Mouse (Mus musculus) adrenal gland, postnatal 4 days (tissue): Measurements from ENCODE around the gene Bcl2l1. TPM values are rescaled to one million over a fixed set of nuclear protein-coding genes. Genes with fewer than 3 reads are reported as not detected.

Experiments used
- DNase-seq, 2 experiments: peaks; one replicate each; pipeline ENCODE4 v3.0.0; 2021 to 2022; ENCODE audit warnings: low spot score in 2 of 2, mixed read lengths in 2 of 2
- long read RNA-seq, 2 experiments: library from polyadenylated mRNA; stranded (forward); transcript quantifications; one replicate each; pipeline ENCODE4 v2.0.0; 2021
- total RNA-seq, 2 experiments: library from RNA; stranded (reverse); gene quantifications; 2 replicates each; pipeline ENCODE4 v1.2.3; 2021

The Bcl2l1 gene
- 10 to 100 TPM; 63.5 to 64.6 TPM for total RNA-seq
- long read RNA-seq, experiment 1, transcript Bcl2l1-202 (3 exons, 2,568 nt) = minor isoform, 21 of 75 reads
- long read RNA-seq, experiment 1, transcript Bcl2l1-201 (3 exons, 2,417 nt) = major isoform, 29 of 75 reads
- long read RNA-seq, experiment 1, partial matches to known transcripts = 12 of 75 reads
- long read RNA-seq, experiment 1, other reads (novel, unspliced or antisense) = 13 of 75 reads
- long read RNA-seq, experiment 2, transcript Bcl2l1-202 (3 exons, 2,568 nt) = minor isoform, 17 of 79 reads
- long read RNA-seq, experiment 2, transcript Bcl2l1-201 (3 exons, 2,417 nt) = major isoform, 24 of 79 reads
- long read RNA-seq, experiment 2, partial matches to known transcripts = 32 of 79 reads
- long read RNA-seq, experiment 2, other reads (novel, unspliced or antisense) = 6 of 79 reads

DNA sequence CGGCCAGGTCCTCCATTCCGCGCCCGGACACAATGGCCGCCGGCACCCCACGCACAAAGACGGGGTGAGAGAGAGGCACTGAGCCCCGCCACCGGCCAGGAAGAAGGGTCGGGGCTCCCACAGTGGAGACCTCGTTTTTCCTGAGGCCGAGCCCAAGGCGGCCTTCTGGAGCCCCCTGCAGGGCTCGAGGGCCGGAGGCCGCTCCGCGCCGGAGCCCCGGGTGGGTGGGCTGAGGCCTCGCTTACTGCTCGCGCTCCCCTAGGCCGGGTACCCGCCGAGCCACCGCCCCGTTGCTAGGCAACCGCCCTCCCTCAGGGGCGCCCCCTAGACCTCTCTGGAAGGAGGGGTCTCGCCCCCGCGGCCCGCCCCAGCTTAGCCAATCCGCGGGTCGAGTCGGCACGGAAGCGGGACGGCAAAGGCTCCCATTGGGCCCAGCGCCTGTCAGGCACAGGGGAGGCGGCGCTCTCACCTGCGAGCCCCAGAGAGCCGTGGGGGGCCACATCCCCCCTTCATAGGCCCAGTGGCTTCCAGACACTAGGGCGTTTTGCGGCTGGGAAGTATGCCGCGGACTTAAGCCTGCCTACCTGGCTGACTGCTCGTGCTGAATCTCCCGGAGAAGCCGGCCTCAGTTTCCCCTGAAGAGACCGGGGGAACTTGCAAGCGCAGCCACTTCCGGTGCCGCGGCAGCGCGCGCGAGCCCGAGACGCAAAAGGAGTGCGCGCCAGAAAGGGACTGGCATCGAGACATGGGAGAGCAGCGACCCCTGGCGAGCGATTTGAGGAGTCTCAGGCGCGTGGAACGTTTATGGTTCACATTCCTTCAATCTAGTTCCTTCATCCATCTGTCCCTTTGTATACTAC, at the start of gene Bcl2l1:
Bcl2l1 (minus strand) TSS at position 710 of the 860 bp plus-strand sequence.
- DNase-seq = peak; percentile 92 to 97

DNA sequence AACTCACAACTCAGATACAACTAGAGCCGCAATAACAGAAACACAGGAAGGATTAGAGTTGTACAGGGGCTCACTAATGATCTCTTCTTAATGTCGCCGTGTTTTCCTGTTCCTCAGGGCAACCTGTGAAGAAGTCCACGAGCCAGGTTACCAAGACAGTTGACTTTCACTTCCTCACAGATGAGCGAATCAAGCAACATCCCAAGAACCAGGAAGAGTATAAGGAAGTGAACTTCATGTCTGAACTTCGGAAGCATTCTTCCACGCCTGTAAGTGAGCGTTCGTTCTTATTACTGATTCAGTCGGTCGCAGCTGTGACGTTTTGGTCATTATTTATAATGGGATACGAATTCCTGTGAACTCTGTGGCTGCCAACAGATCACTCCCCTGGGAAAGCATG, 49.4 kb upstream of the Bcl2l1 start:
- no peak for DNase-seq

DNA sequence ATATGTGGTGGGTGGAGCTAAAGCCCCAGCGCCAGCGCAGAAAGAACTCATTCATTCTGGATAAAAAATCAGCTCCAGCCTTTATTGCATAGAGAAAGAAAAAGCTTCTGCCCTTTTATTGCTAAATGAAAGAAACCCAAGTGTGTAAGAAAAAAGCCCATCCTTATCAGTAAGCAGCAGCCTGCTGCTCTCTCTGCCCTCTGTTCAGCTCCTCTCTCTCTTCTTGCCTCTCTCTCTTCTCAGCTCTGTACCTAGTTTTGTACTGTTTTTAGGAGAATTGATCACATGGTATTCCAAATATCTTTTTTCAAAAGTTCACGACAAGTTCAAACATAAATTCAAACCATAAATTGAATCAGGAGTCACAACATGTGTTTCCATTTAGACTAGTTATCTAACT, 46.7 kb upstream of the Bcl2l1 start:
- no peak for DNase-seq

DNA sequence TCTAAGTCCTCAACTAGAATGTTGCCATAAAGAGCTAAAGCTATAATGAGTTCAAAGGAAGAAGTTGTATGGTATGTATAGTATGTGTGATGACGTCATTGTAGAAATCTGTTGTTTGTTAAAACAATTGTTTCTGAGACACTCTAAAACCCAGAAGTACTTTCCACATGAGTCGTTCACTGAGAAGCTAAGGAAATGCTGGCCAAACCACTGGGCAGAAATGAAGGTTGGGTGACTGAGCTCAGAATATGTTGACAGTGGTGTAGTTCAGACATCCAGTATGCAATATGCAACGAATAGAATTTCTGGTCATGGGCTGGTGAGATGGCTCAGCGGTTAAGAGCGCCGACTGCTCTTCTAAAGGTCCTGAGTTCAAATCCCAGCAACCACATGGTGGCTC, 31.8 kb upstream of the Bcl2l1 start:
- DNase-seq = no peak

DNA sequence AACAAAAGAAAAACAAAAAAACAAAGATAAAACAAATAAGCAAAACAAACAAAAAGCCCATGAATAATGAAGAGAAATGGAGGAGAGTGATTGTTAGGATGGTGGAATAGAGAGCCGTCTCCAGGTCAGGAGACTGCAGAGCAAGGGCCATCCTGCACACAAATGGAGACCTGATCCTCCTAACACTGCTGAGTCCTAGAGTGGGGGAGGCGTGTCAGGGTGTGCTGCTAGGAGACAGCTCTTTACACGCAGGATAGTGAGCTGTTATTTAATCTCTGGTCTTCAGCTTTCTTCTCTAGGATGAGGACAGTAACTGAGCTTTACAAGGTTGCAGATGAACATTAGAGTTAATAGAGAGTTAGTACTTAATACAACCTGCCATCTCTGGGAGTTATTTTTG, 31.1 kb upstream of the Bcl2l1 start:
- no peak for DNase-seq

DNA sequence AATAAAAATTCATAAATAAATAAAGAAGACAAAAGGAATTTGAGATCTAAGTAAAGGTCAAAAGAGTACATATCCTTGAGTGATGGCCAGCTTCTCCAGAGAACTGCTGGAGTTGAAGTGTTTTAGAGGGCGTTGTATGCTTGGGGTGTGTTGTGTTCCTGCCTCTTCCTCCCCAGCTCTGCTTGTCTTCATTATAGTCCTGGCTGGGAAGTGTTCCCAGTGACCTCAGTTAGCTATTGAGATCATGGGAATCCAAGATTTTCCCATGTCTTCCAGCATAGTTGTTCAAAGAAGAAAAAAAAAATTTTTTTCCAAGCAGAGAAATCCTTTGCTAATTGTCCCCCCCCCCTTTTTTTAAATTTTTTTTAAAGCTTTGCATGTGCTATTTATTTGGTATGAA, 30.4 kb upstream of the Bcl2l1 start:
- no peak for DNase-seq

DNA sequence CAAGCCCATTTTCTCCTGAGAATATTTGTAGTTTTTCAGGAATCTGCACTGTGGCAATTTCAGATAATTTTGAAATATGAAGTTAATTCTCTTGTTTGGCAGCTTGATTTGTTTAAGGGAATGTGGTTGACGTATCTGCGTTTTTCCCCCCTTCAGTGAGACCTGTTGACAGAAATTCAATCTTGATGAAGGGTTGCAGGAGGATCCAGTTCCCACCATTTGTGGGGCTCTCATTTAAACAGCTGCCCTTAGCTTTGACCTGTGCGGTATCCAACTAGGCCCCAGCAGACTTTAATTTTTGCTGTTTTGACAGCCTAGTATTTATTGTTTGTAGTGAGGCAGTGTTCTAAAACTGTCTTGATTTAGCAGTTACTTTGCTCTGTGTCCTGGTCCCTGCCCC, 28.0 kb upstream of the Bcl2l1 start:
- DNase-seq = no peak

DNA sequence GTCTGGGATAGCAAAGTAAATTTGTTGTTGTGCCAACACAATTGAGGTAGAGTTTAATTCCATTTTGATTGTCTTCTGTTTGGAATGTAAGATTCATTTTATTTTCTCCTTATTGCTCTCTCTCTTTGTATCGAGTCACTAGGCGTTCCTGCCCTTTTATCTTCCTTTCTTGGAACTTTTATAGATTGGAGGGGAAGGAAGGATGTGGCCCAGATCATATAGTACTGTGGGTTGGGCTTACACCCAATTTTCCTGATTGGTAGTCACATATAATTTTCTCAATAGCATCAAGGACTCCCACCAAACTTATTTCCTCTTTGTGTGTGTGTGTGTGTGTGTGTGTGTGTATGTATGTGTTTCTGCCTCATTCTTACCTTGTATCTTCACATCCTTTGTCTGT, 16.9 kb upstream of the Bcl2l1 start:
- no peak for DNase-seq

DNA sequence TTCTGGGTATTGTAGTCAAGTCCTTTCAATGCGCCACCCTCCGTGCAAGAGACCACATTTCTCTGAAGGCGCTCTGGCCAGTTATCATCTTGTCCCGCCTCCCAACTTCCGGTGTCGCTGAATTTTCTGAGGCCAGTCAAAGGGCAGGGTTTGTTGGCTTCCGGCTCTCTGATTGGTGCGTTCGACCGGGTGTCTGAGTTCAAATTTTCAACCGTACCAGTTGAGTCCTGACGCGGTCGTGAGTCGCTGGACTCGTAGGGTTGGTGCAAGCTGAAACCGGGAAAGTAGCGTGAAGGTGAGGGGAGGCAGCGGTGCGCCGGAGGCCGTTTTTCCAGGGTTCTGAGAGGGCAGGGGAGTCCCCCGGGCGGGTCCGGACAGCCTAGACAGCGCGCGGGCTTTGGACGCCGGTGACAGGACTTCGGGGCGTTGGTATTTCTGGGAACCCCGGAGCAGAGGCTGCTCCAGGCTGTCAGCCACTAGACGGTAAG, 16.3 kb upstream of the Bcl2l1 start, which contains the start of gene Tpx2:
Tpx2 (plus strand) TSS at position 150 of the 488 bp plus-strand sequence.
- DNase-seq = peak; percentile 79 to 93

DNA sequence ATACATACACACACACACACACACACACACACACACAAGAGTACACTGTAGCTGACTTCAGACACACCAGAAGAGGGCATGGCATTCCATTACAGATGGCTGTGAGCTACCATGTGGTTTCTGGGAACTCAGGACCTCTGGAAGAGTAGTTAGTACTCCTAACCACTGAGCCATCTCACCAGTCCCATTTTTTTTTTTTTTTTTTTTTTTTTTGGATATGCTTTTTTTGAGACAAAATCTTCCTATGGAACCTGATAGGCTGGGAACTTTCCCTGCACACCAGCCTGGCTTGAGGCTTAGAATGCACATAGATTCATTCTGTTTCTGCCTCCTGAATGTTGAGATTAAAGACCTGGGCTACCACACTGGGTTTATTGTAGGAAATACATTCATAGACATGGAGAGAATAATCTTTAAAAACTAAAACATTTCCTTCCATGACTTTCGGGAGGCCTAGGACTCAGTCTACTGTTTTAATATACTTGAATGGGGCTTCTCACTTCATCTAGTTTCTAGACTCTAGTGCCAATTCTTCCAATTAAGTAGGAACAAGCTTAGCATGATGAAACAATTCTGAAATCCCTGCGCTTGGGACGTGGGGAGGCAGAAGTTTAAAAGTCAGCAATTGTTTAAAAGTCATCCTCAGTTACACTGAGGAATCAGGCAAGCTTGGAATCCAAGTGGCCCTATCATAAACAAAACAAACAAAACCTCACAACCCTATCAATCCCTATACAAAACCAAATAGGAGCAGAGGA, 15.7 kb upstream of the Bcl2l1 start:
- no peak for DNase-seq

DNA sequence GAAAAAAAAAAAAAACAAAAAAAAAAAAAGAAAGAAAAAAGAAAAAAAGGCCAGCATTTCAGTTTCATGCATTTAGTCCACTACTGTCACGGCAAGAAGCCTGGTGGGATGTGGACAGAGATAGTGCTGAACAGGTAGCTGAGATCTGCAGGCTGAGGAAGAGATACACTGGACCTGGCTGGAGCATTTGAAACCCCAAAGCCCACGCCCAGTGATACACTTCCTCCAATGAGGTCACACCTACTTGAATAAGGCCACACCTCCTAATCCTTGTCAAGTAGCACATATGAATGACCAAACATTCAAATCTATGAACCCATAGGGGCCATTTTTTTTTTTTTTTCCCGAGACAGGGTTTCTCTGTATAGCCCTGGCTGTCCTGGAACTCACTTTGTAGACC, 11.2 kb upstream of the Bcl2l1 start:
- DNase-seq = no peak

DNA sequence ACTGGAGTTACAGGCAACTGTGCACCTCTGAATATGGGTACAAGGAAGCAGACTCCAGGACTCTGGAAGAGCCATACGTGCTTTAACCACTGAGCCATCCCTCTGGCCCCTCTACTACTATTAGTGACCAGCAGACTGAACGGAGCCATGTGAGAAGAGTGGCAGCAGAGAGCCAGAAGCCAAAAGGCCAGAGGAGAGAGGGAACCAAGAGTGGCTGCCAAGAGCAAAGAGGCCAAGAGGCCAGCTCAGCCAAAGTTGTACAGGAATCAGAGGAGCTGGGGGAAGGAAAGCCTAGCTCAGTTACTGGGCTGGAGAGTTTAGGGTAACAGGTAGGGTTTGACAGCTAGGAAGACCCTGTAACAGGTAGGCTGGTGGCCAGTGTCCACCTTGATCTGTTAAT, 7.7 kb upstream of the Bcl2l1 start:
- DNase-seq = no peak

DNA sequence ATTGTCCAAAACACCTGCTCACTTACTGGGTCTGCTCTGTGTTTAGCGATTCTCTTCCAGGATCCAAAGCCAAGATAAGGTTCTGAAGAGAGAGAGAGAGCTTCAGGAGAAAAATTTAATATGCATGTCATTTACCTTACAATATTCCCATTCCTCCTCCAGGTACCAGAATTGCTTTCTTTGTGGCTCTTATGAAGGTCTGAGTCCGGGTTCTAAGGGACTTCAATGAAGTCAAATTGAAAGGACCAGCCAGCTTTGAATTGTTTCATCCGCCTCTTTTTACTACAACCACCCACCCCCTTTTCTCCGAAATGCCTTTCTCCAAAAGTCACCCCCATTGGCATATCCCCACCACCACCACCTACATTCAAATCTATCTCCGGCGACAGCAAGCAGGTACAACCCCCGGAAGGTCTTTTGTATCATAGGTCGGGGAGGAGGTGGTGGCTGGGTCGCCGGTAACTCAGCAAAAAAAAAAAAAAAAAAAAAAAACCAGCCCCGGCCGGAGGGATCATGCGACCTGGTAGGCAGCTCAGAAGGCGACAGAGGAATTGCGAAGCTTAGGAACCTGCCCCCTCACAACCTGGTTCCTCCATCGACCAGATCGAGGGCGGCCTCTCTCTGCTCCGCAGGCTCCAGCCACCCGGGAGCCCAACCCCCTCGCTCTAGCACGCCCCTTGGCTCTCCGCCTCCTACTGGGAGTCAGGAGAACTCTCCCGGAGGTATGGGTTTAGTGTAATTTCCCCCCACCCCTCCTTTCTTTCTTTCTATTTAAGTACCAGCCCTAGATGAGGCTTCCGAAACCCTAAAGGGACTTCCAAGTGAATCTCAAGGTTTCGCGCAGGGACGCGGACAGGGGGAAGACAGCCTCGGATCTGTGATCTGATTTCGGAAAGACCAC, 1.3 kb downstream of the Bcl2l1 start:
- peak; percentile 67 to 85 for DNase-seq

DNA sequence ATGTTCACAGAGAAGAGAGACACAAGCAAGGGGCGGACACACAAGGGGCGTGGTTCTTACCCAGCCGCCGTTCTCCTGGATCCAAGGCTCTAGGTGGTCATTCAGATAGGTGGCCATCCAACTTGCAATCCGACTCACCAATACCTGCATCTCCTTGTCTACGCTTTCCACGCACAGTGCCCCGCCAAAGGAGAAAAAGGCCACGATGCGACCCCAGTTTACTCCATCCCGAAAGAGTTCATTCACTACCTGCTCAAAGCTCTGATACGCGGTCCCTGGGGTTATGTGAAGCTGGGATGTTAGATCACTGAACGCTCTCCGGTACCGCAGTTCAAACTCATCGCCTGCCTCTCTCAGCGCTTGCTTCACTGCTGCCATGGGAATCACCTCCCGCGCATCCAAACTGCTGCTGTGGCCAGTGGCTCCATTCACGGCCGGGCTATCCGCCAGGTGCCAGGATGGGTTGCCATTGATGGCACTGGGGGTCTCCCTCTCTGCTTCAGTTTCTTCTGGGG, 2.1 kb downstream of the Bcl2l1 start:
- DNase-seq = no peak

DNA sequence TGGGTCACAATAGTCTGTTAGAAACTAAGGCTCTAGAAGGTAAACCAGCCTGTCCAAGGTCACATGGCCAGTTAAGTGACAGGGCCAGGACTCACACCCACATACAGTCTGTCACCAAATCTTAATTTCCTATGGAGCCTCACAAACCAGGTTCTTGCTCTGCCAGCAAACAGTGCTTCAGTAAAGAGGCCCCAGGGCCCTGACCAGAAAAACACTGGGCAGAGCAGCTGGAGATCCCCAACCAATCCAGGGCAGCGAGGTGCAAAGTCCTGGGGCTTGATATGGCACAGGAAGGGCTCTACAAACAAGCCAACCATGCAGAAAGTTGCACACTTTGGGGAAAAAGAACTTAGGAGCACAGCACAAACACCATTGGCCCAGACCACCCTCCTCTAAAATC, 3.0 kb downstream of the Bcl2l1 start:
- no peak for DNase-seq

DNA sequence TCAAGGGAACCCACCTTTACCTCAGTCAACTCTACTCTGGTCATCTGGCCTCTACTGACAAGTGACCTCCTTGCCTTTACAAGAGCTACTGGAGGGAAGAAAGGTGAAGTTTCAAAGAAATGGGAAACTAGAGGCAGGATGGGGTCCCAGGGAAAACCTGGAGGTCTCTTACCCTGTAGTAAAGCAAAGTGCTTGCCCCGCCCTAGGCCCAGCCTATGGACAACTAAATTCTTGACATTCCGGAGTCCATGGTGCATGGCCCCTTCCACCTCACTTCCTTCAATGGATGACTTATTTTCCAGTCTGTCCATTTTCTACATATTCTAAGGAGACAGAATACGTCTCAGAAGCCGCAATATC, 3.5 kb downstream of the Bcl2l1 start:
- no peak for DNase-seq

DNA sequence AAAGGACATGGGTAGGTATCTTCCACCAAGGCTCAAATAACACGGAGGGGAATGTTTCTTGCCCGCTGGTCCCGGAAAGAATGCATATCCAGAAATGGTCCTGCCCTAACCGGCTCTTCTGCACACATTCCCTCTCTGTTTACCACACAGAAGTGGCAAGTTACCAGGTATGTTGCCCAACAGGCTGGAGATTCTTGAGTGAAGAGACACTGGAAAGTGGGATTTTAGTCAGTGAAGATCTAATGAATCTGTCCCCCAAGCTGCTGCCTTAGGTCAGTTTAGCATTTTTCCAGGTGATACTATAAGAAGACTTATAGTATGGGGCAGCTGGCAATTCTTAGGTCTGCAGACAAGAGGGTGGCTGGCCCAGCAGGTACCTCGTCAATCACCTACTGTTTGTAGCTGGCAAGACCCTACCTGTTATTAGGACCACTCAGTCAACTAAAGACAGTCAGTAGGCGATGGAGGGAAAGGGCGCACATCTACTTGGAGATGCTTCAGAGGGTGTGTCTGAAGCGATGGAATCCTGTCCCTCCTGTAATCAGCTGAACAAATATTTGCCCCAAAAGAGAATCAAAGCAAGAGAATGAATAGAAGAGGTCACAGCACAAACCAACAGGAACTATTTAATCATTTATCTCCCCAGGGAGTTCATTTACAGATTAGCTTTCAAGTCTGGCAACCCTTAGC, 4.1 kb downstream of the Bcl2l1 start:
- DNase-seq = no peak

DNA sequence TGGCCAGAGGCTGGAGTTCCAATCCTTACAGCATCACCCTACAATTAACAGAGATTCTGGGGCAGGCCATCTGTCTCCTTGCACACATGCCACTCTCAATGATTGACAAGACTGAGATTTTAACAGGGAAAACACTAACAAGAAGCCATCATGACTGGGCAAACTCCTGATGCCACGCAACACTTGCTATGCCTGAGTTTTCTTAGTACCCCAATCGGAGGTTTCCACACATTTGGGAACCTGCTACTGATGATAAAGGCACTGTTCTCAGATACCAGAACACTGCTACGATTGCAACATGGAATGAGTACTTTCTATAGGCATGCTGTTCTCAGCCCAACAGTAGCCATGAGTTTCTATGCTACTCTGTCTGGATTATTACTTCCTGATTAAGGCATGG, 5.0 kb downstream of the Bcl2l1 start:
- DNase-seq = no peak

DNA sequence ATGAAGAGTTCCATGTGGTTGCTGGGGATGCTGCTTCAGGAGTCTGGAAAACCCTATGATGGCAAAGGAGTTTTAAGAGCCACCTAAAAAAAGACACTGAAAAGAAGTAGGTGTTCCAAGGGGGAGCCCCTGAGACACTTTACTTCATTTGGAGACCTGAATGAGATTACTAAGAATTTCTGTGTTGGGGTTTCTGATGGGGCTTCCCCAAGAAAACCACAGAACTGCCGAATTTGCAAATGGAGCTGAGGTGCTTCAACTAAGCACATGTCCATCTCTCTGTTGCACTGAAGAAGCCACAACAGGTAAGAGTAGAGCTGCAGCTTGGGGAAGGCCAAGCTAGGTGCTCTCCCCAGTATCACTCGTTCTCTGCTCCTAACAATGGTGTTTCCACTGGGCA, 5.8 kb downstream of the Bcl2l1 start:
- no peak for DNase-seq
